Mouse (Mus musculus): ENCODE results near the gene Jpt2.

DNA sequence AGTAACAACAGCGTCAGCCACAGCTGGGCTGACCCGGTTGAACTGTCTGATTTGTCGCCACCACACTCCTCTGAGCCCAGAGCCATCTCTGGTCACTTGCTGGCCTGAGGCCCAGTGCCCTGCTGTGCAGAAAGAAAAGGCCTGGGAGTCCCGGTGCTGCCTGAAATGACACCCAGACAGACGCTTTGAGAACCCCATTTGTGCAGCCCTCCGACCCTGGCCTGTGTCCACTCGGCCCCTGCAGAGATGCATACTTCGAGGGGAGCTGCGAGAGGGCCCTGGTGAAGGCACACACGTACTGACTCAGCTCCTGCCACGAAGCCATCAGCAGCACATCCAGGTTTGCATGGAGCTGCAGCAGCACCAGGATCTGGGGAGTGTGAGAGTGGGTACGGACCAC is 67.7 kb downstream of the Jpt2 start:
- TF ChIP-seq CTCF (IDR thresholded peaks at IDR 0.05; ENCODE audit: low read depth): no peak
- TF ChIP-seq EP300 (IDR thresholded peaks at IDR 0.05; ENCODE audit: low read depth): no peak

All from liver, embryonic 14.5 days (tissue).